Mouse (Mus musculus): Measurements from ENCODE around the gene Tsx.

- TF ChIP-seq RAD21 (IDR thresholded peaks at IDR 0.05; ENCODE audit: low read depth, low read length) = no peak
- no peak for TF ChIP-seq CTCF (conservative IDR thresholded peaks at IDR 0.05 in 1 of 2, IDR thresholded peaks at IDR 0.05 in 1 of 2; ENCODE audit: low read depth in 2 of 2, low read length in 2 of 2)
- TF ChIP-seq USF1 (IDR thresholded peaks at IDR 0.05; ENCODE audit: low read depth, low read length) = no peak
- no peak for TF ChIP-seq POLR2A (IDR thresholded peaks at IDR 0.05; ENCODE audit: low read depth, low read length)
- no peak for TF ChIP-seq PAX5 (IDR thresholded peaks at IDR 0.05; ENCODE audit: low read length)
- no peak for TF ChIP-seq ZKSCAN1 (IDR thresholded peaks at IDR 0.05; ENCODE audit: borderline replicate concordance, low read depth, low read length)
- TF ChIP-seq MAFK (IDR thresholded peaks at IDR 0.05; ENCODE audit: insufficient replicate concordance, low read length) = no peak
- no peak for TF ChIP-seq UBTF (IDR thresholded peaks at IDR 0.05; ENCODE audit: low read depth, low read length)
- TF ChIP-seq EP300 (IDR thresholded peaks at IDR 0.05; ENCODE audit: low read length) = no peak
- TF ChIP-seq CHD1 (IDR thresholded peaks at IDR 0.05; ENCODE audit: low read depth, low read length) = no peak
- no peak for TF ChIP-seq POLR2AphosphoS2 (IDR thresholded peaks at IDR 0.05; ENCODE audit: low read depth, low read length)
Observed at GRCm38 (mm10) chrX:103452815-103453214, 38.5 kb downstream of the Tsx start.
